Mouse (Mus musculus) cerebellum, adult 11-12 months (tissue): ENCODE results near the gene Pacrg.

Experiments
- DNase-seq: peaks from one replicate; pipeline ENCODE4 v3.0.0; 2022

The Pacrg gene

GRCm38 (mm10) chr17:10737966-10738365 lies 102.1 kb downstream of the Pacrg start:
- DNase-seq, result no peak

GRCm38 (mm10) chr17:10734733-10735132 lies 105.4 kb downstream of the Pacrg start:
- DNase-seq, result no peak

- DNase-seq, result no peak
Observed at GRCm38 (mm10) chr17:10732303-10733048, 107.6 kb downstream of the Pacrg start.

GRCm38 (mm10) chr17:10724853-10725252 lies 115.3 kb downstream of the Pacrg start:
- no peak for DNase-seq

GRCm38 (mm10) chr17:10721562-10721961 lies 118.5 kb downstream of the Pacrg start:
- no peak for DNase-seq

- DNase-seq, result no peak
Observed at GRCm38 (mm10) chr17:10717148-10717547, 123.0 kb downstream of the Pacrg start.

GRCm38 (mm10) chr17:10702781-10703180 lies 137.3 kb downstream of the Pacrg start:
- DNase-seq, result no peak

GRCm38 (mm10) chr17:10698041-10698440 lies 142.1 kb downstream of the Pacrg start:
- no peak for DNase-seq

- no peak for DNase-seq
Observed at GRCm38 (mm10) chr17:10695421-10695820, 144.7 kb downstream of the Pacrg start.

- DNase-seq, result no peak
Observed at GRCm38 (mm10) chr17:10677098-10677497, 163.0 kb downstream of the Pacrg start.

GRCm38 (mm10) chr17:10675536-10675935 lies 164.6 kb downstream of the Pacrg start:
- DNase-seq, result no peak

- no peak for DNase-seq
Observed at GRCm38 (mm10) chr17:10675048-10675447, 165.1 kb downstream of the Pacrg start.

GRCm38 (mm10) chr17:10661294-10661693 lies 178.8 kb downstream of the Pacrg start:
- no peak for DNase-seq

GRCm38 (mm10) chr17:10643604-10644003 lies 196.5 kb downstream of the Pacrg start:
- DNase-seq, result no peak

- DNase-seq, result no peak
Observed at GRCm38 (mm10) chr17:10639816-10640215, 200.3 kb downstream of the Pacrg start.

- DNase-seq, result no peak
Observed at GRCm38 (mm10) chr17:10635955-10636470, 204.1 kb downstream of the Pacrg start.

- DNase-seq, result no peak
Observed at GRCm38 (mm10) chr17:10635470-10635869, 204.6 kb downstream of the Pacrg start.

- DNase-seq, result no peak
Observed at GRCm38 (mm10) chr17:10635046-10635445, 205.1 kb downstream of the Pacrg start.

- DNase-seq, result no peak
Observed at GRCm38 (mm10) chr17:10633769-10634168, 206.3 kb downstream of the Pacrg start.

- no peak for DNase-seq
Observed at GRCm38 (mm10) chr17:10628240-10628639, 211.9 kb downstream of the Pacrg start.

GRCm38 (mm10) chr17:10627476-10627875 lies 212.6 kb downstream of the Pacrg start:
- DNase-seq, result no peak

GRCm38 (mm10) chr17:10626299-10627095 lies 213.6 kb downstream of the Pacrg start:
- peak; percentile 16 for DNase-seq

- no peak for DNase-seq
Observed at GRCm38 (mm10) chr17:10624699-10625424, 215.2 kb downstream of the Pacrg start.
